Mouse (Mus musculus) lung, postnatal 36 days (tissue): ENCODE data around the gene Rap1gap2.

Experiments used
- DNase-seq: peaks from one replicate; pipeline ENCODE4 v3.0.0; 2022; ENCODE audit warnings: mixed read lengths

Gene Rap1gap2

DNA sequence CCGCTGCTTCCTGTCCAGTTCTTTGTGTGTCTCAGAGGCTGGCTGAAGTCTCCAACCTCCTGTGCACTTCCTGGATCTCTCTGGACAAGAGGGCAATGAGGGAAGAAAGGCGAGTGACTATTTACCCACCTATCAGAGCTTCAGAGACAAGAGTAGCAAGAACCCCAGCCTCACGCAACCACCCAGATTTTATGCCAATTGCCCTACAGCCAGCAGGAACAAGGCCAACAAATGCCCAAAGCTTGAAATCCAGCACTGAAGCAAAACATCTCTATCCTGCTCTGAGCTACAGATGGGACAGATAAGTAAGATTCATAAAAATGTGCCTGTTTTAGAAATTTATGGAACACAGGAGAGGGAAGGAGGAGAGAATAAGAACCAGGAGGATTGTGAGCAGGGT lies 109.7 kb downstream of the Rap1gap2 start:
- no peak for DNase-seq

DNA sequence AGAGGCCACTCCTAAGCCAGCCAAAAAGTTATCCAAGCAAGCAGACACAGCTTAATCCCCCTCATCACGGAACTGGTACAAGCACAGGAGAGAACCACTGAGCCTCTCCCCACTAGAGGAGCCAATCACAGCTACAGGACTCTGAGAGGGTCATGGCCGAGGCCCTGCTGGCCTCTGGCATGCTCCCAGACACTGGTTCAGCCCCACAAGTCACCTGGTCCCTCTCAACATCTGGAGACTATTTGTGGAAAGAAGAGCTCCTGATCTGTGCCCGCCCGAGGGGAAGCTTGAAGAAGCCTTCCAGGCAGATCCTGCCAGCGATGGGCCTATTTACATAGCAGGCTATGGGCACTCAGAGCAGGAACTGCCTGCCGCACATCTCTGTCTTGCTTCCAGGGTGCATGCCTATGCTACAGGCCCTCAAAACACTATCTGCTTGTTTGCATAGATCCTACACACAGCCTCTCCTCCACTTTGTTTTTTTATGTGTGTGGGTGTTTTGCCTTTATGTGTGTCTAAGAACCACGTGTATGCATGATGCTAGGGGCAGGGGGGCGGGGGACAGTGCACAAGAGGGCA lies 111.1 kb downstream of the Rap1gap2 start:
- DNase-seq, result no peak

DNA sequence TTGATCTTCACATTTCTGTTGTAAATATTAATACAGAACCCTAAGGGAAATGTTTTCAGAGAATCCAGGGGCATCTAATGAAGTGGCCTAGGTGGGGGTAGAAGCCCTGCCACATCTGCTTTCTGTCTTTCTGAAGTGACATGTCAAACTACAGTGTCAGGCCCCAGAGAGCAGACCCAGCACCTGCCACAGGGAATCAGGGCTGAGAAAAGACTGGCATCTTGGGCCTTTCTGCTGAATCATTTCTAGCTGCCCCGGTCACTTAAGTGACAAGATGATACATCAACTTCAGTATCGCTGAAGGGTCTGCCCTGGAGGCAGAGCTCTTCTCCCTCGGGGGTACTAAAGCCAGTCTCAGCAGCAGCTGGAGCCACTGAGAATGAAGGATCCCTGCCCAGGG lies 111.7 kb downstream of the Rap1gap2 start:
- DNase-seq, result no peak

DNA sequence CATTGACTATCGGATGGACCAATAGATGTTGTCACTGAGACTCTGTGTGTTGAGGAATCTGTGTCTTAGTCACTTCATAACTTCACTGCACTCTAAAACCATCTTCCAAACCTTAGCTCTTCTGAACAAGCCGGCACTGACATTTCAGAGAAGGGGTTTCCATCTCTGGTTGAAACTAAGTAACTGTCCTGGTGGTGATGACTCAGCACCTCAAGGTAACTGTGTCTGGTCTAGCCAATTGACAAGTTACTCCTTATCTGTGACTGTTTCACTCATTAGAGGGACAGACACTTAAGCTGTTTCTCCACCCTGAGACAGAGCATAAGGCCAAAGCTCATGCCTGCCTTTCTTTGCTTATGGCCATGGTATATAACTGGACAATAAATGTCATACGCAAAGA lies 114.1 kb downstream of the Rap1gap2 start:
- DNase-seq, result no peak

DNA sequence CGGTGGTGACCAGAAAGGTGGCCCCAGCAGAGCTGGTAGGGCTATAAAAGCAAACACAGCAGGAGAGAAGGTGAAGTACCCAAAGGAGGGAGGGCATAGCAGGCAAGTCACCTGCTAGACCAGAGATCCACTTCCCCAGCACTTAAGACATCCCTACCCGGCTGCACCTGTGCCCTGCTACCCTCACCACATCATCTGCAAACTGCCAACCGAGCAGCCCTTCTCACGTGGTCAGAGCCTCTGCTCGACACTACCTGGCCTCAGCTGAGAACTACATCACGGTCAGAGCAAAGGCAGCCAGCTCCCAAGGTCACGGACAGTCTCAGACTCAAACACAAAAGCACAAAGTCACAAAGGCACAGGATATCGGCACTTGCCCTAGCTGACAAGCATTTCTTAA lies 116.8 kb downstream of the Rap1gap2 start:
- DNase-seq, result no peak

DNA sequence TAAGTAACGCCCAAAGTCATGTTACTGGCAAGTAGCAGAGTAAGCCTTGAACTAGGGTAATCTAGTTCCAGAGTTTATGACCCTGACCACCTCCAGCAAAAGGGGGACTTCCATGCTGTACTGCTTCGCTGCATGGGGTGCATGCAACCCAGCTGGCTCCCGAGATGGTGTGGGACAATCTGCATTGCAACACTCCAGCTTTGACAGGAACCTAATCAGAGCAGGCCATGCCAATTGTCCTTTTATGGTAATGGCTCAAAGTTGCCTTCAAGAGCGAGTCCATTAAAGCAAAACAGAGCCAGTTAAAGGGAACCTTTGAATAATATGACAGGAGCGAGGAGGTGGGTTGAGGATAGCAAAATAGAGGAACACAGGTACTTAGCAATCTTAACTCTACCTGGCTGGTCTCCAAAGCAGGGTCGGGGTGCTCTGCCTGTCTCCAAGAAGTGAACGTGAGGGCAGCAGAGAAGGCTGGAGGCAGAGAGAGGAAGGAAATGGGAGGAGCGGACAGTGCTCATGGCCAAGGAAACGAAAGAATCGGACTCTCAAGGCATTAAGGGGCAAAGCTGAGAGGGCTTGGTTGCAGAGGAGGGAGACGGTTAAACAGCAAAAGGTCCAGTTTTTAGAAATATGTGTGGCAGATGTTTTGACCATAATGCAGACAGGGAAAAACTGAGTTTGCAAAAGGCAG lies 117.4 kb downstream of the Rap1gap2 start:
- DNase-seq, result peak; percentile 37

DNA sequence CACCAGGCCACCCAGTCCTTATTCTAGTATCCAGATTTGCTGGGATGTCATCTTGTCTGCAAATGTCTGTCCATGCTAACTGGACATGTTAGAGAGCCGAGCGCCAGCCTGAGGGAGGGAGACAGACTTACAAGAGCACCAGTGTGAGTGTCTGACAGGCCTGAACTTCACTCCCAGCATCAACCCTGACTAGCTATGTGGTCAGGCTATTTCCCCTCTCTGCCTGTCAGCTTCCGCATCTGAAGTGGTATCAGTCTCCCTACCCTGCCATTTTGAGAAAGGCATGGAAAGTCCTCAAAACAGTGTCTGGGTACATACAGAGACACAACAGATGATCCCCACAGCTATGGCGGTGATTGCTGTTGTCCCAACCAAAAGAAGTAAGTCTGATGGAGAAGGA lies 119.6 kb downstream of the Rap1gap2 start:
- no peak for DNase-seq

DNA sequence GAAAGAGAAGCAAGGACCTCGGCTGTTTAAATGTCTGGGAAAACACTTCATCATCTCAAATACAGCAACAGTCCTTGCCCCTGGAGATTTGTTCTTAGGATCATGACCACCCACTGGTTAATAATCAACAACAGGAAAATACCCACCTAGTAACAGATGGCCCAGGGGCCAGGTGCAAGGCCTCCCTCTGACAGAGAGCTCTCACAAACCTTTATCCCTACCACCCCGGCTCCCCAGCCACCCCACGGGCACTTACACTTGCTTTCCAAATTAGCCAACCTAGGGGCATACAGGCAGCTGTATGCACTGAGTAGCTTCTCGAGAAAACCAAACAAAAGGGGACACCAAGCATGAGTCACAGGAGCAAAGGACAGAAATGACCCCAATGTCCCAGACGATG lies 121.5 kb downstream of the Rap1gap2 start:
- no peak for DNase-seq

DNA sequence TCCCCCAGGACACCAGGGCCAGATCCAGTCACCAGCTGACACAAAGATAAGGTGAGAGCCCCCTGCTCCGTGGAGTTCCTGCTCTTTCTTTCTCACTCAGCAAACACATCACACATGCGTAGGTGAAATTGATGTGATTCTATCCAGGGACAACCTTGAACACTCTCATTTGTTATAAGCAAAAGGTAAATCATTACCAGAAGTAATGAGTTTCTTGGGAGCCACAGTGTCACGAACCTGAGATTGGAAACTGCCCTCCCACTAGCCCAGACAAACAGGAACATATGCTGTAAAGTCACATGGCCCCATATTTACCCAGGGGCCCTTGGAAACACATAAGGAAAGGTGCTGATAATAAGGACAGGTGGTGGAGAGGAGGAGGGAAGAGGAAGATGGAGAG lies 122.8 kb downstream of the Rap1gap2 start:
- DNase-seq, result no peak

DNA sequence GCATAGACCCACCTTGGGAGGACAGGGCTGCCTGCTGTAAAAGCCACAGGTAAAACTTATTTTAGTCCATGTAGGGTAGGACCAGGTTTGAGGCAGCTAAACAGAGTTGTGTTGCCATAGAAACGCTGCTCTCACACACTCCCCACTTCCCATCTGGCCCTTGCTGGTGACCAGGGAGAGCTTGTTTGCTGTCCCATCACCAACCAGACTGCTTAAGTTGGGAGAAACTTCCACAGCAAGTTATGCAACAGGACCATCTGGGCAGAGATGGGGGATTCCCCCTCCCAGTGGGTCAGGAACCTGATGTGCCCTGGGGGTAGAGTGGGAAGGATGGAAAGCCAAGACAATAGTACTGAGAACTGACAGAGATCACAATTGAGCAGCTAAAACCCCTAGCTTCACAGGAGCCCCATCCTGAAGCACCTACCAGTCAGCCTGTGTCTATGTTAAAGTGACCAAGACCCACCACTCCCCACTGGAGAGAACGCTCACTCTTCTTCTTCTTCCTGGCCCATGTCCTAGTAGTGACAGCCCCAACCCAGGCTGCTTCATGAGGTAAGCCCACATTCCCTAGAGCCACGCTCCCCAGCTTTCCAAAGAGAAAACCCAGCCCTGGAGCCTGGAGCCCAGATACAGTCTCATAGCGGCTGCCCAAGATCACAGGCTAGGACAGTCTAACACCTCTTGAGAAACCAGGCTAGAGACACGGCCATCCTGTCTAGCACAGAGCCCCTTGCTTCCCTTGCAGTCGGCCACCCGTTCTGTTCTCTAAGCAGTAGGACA lies 125.1 kb downstream of the Rap1gap2 start:
- DNase-seq, result no peak

DNA sequence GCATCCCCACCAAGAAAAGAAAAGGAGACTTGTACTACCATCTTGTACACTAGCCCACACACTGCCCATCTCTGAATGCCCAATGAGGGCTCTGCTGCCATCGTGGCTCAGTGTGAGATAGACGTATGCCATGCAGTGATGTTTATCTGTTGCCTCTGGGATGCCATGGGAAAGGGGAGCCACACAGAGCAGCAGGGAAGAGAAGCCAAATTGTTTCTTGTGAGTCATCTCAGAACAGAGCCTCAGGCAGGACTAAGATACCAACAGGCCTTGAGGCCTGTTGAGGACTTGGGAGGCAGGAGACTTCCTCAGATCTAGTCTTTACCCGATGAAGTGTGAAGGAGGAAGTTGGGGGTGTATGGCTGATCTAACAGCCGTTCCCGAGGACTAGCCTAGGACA lies 126.8 kb downstream of the Rap1gap2 start:
- DNase-seq, result no peak

DNA sequence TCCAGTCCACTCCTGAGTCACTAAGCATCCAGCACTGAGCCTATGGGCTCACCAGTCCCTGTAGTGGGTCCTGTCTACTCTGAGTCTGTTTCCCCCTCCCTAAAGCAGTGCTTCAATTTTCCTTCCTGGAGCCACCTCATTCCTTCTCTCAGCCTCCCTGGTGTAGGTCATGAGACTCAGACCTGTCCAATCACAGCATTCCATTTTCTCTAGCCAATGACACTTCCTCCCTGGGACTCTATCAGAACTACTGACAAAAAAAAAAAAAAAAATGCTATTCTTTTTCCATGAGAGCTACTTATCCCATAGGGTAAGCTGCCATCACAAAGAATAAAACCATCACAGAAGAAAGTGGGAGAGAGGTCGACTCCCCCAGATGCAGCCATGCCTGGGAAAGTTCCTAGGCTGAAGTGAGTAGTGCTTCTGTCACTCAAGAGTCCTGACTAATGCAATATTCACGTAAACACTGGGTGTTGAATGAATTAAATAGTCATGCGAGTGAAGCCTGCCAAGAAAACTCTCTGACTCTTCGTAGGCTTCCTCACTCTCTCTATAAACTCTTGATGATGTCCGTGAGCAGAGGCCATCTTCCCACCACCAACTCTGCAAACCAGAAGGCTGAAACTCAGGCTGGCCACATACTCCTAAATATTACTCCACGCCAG lies 127.4 kb downstream of the Rap1gap2 start:
- DNase-seq, result no peak

DNA sequence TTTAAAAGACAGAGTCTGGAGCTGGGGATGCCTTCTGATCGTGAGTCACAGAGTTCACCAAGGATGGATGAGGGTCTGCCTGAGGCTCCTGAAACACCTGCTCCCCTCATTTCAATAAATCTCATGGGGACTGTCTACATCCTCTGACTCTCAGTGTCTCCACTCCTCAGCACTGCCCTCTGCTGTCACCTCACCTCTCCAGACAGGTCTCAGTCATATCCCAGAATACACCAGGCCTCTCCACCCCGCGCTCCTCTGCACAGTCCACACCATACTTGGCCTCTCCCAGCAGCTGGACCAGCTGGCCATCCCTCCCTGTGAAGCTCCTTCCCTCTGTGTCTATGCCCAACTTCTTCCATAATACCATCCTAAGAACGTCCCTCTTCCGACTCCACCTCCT lies 128.9 kb downstream of the Rap1gap2 start:
- no peak for DNase-seq

DNA sequence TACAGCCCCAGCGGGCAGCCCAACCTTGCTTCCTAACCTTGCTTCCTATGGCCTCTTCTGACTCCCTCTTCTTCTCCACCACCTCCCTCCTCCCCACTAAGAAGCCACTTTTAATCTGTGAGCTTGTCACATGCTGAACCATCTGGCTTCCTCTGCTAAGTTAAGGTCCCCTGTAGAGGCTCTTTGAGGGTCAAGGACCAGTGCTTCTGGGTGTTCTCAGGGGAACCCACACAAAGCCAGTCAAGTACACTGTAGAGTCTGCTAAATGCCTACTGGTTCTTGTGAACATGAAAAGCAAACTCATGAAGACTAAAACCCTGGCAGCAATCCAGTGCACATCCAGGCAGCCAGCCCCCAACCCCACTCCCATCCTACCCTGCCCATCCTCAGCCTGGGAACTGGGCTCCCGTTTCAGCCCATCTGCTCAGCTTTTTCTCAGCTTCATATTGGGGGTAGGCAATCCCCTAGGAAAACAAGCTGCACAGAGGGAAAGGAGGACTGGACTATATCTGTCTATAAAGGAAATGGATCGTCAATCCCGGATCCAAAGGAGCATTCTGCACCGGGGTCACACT lies 130.9 kb downstream of the Rap1gap2 start:
- DNase-seq, result no peak

DNA sequence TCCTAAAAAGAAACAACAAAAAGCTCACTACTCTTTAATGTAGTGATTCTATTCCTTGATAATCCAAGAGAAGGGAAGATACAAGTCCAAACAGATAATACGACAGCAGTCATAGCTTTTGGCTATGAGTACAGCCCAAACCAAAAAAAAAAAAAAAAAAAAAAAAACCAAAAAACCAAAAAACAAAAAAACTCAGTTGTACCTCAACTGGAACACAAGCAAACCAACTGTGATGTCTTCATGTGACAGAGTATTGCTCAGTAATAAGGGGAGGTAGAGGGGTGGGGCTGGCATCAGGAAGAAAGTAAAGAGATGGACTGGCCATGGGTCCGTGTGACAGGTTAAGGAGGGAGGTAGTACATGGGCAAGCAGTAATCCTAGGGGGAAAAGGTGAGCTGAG lies 131.8 kb downstream of the Rap1gap2 start:
- DNase-seq, result no peak

DNA sequence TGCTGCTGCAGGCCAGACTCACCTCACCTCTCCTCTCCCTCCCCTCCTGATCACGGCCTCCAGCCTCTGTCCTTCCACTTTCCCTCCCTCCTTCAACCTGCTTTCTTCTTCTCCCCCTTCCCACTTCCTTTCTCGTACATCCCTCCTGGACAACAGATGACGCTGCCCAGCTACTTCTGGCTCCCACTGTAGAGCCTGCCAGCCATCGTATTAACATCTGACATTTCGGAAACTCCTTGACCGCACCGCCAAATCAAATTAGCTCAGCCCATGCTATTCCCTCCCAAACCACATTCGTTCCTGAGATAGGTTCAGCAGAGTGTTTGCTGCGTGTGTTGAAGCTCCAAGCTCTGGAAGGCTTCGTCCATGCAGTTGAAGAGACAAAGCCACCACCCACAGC lies 138.0 kb downstream of the Rap1gap2 start:
- no peak for DNase-seq

DNA sequence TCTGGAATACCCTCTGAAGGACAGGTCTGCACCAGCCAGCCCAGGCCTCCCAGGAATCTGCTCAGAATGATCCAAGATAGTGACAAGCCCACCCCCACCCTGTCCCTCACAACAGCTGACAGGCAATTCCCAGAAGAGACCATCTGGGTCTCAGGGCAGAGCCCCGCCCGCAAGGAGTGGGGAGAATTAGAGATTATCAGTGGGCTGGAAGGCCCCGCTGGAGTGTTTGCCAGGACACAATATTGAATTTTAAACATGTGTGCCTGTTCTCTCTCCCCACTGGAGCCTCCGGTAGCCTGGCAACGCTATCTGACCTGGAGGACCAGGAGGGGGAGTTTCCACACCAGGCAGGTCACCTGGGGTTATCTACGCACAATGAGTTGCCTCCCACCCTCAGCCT lies 142.5 kb downstream of the Rap1gap2 start:
- no peak for DNase-seq

DNA sequence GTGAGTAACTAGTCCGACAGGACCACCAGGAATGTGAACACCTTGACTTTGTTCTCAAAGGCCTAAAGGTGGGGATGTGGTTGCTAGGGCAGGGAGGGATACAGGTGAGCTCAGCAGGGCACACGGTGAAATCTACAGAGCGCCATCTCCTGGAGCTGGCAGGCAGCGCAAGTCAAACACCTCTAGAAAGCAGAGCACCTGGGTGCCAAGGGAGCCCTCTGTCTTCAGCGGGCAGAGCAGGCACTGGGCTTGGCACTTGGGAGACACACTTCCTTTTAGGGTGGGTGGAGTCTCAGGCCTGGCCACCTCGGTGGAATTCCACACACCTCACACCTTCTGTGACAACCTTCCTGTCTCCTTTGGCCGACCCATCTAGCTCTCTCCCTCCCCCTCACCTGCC lies 145.0 kb downstream of the Rap1gap2 start:
- DNase-seq, result peak; percentile 44

DNA sequence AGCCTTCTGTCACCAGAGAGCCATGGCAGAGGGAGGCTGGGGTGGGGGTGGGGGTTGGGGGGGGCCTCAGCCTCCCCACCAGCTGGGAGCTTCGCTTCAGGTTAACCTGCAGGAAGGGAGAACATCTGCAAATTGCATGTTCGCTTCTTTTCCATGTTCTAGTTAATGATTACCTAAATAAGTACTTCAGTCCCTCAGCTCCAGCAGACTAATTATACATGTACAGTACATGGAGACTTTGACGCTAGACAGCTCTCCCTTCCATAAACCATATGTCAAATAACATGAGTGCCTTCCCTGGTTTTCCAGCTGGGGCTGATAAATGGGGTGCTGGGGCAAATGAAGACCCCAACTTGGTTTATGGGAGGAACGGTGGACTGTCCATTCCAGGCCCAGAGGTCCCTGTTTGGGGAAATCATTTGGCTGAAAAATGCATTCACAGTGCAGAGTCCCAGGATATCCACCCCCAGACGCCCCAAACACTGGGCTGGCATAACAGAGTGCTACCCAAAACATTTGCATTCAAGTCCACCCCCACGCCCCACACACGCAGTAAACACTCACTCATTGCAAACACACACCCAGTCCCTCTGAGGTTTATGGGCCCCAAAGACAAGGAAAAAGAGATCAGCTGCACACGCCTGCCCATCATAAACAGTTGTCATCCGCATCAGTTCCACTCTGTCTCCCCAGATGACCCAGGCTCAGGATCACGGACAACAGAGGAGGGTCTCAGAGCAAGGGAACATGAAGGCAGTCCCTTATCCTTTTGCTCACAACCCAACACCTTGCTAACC lies 146.3 kb downstream of the Rap1gap2 start:
- DNase-seq, result no peak

DNA sequence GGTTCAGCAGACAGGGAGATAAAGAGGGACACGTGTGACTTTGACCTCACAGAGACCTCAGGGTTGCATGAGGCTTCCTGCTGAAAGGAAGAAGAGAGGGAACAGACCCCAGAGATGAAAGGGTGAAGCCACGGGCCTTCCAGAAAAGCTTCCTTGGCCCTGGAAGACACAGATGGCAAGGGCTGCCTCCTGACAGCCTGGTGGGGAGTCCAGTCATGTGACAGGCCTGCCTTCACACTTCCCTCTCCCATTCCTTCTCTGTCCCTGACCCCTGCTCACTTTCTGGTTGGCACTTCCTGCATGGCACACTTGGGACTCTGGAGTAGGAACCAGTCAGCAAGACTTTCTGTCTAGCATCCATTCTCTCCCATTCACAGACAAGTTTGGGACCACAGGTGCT lies 148.1 kb downstream of the Rap1gap2 start:
- DNase-seq, result no peak

DNA sequence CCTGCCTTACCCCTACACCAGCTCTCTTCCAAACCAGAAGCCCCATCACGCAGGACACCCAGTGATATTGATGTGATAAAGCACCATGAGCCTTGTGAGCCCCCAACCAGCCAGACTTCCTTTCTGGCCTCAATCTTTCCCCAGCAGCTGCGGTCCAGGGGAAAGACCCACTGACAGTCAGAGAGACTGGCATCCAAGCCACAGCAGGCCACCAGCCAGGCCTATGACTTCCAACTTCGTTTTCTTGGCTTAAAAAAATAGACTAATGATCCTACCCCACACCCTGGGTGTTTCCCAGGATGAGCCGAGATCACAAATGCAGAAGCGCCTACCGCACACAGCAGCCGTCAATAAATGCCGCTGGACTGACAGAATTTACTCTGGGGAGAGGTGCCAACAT lies 151.1 kb downstream of the Rap1gap2 start:
- no peak for DNase-seq

DNA sequence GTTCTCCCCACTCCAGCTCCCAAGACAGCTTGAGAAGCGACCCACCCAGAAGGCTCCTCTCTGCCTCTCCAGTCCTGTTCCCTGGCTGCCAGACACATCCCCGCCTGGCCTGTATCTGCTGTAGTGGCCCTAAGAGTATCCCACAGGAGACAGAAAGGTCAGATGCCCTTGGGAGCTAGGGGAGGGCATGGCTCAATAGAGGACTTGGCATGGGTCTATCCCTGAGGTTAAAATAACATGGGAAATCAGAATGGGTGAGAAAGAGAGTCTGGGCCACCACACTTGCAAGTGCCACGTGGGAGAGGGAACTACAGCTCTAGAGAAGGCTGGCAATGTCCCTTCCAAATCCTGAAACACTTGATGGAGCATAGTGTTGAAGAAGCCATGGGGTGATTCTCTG lies 152.3 kb downstream of the Rap1gap2 start:
- DNase-seq, result no peak

DNA sequence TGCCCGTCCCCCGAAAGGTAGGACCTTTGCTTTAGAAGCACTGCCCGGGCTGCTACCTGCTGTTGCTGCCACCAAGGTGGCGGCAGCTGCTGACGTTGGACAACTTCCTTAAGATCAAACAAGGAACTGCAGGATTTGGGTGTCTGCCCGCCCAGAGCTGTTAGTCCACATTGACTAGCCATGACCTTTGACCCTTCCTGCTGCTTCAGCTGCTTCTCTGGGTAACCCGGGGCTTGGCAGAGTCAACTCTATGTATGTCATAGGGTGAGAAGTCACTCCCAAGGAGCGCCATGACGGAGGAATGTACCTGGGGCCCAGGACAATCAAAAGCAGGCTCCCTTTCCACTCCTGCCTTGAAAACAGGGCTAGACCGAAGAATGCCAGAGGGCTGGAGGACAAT lies 153.5 kb downstream of the Rap1gap2 start:
- peak; percentile 32 for DNase-seq
